Mouse (Mus musculus) heart, embryonic 14.5 days (tissue): ENCODE results near the gene Kcnk7. TPM values are rescaled to one million over a fixed set of nuclear protein-coding genes. Genes with fewer than 3 reads are reported as not detected.

Experiments
- ATAC-seq: fragments of 200-750 bp; cut with Nextera tagmentation; 2 replicates; pipeline ENCODE4 v1.8.0; 2017; ENCODE audit warnings: low read depth, moderate TSS enrichment; ENCODE audit not compliant: insufficient number of reproducible peaks, insufficient read depth, low FRiP score
- H3K27ac ChIP-seq, 2 experiments: fragments of 200-500 bp in 1 of 2; fragments of 300-500 bp in 1 of 2; sonication (generic) in 1 of 2; replicated peaks in 1 of 2; 2 replicates each; pipeline ENCODE4 v1.5.1; 2012 to 2014; ENCODE audit warnings: low read depth in 2 of 2, low read length in 2 of 2, control low read depth in 1 of 2, mild to moderate bottlenecking in 1 of 2, mixed read lengths in 1 of 2; ENCODE audit not compliant: control insufficient read depth in 1 of 2, insufficient read depth in 1 of 2
- H3K27me3 ChIP-seq: fragments of 300-500 bp; sonication (generic); 2 replicates; pipeline ENCODE4 v1.6.1; 2014; ENCODE audit warnings: mild to moderate bottlenecking, low read length, control low read depth; ENCODE audit not compliant: control insufficient read depth, insufficient read depth
- H3K36me3 ChIP-seq: fragments of 300-500 bp; sonication (generic); 2 replicates; pipeline ENCODE4 v1.6.1; 2014; ENCODE audit warnings: mild to moderate bottlenecking, control low read depth, low read length, mixed read lengths; ENCODE audit not compliant: control insufficient read depth, insufficient read depth
- H3K4me1 ChIP-seq, 2 experiments: fragments of 200-500 bp in 1 of 2; fragments of 300-500 bp in 1 of 2; sonication (generic) in 1 of 2; 2 replicates each; pipeline ENCODE4 v1.6.1; 2012 to 2014; ENCODE audit warnings: low read length in 2 of 2, control low read depth in 1 of 2, mixed read lengths in 1 of 2; ENCODE audit not compliant: control insufficient read depth in 2 of 2, insufficient read depth in 2 of 2
- H3K4me2 ChIP-seq: fragments of 300-500 bp; sonication (generic); 2 replicates; pipeline ENCODE4 v1.6.1; 2014; ENCODE audit warnings: mild to moderate bottlenecking, low read length
- H3K4me3 ChIP-seq, 2 experiments: fragments of 200-500 bp in 1 of 2; fragments of 300-500 bp in 1 of 2; sonication (generic) in 1 of 2; 2 replicates each; pipeline ENCODE4 v1.5.1; 2012 to 2014; ENCODE audit warnings: low read length in 2 of 2, mild to moderate bottlenecking in 2 of 2, control low read depth in 1 of 2, low read depth in 1 of 2, moderate library complexity in 1 of 2; ENCODE audit not compliant: control insufficient read depth in 1 of 2, insufficient read depth in 1 of 2
- H3K9ac ChIP-seq: fragments of 300-500 bp; sonication (generic); 2 replicates; pipeline ENCODE4 v1.6.1; 2014; ENCODE audit warnings: mild to moderate bottlenecking, low read length
- H3K9me3 ChIP-seq: fragments of 300-500 bp; sonication (generic); 2 replicates; pipeline ENCODE4 v1.6.1; 2016; ENCODE audit warnings: low read length, control low read depth; ENCODE audit not compliant: control insufficient read depth
- WGBS: fragments of 180-500 bp; shearing (Covaris S2); extraction: QIAGEN DNeasy Blood & Tissue Kit; methylation state at CpG from one replicate; pipeline ENCODE4 v1.1.7; 2014; 5-methylcytosine and 5-hydroxymethylcytosine counted together
- polyA plus RNA-seq: library from polyadenylated mRNA; unstranded; fragments of >200 nt; fragmentation: Nextera tagmentation; extraction: Ambion mirVana; gene quantifications from 2 replicates; pipeline ENCODE4 v1.2.1, GENCODE M21; 2014

Gene Kcnk7
- polyA plus RNA-seq, result 0.26 and 0.27 TPM in 2 replicates

- H3K4me3 ChIP-seq, result no peak within 1 kb of the TSS
- no peaks in the 10 kb centered on the region for H3K27me3 ChIP-seq
- peaks cover 2 to 13% of the 10 kb centered on the region in 2 experiments for H3K4me1 ChIP-seq
- H3K9me3 ChIP-seq, result no peaks in the 10 kb centered on the region
- peak within 1 kb of the TSS in 1 of 2 experiments; percentile 14; a peak in 1 of 4 replicates for H3K27ac ChIP-seq
- WGBS, result 70% methylated on average over 17 of the region's 17 CpGs
- peaks cover 79% of the 10 kb centered on the region for H3K36me3 ChIP-seq
- no peak within 1 kb of the TSS for H3K9ac ChIP-seq
- no peak within 1 kb of the TSS for H3K4me2 ChIP-seq
- ATAC-seq, result no peak
Observed at GRCm38 (mm10) chr19:5704163-5704800, at the start of gene Kcnk7. Gene Kcnk7 (plus strand): TSS chr19:5704367.

- Histone ChIP-seq H3K4me2 (peak overlapping the region; percentile 76), H3K9ac (peak overlapping the region; percentile 62; the same call in 1 of the 2 replicates), H3K27ac (no peak overlapping the region), H3K36me3 (peaks cover 89% of the 10 kb centered on the region), H3K4me1 (peaks cover 6 to 11% of the 10 kb centered on the region in 2 experiments; a peak in 3 of 4 replicates), H3K4me3 (peak overlapping the region; percentile 19 to 40), H3K9me3 (no peaks in the 10 kb centered on the region), H3K27me3 (peaks cover 17% of the 10 kb centered on the region)
- WGBS, result 34% methylated on average over 43 of the region's 43 CpGs
- no peak for ATAC-seq
Observed at GRCm38 (mm10) chr19:5654720-5655298, 49.4 kb upstream of the Kcnk7 start.

- Histone ChIP-seq H3K36me3 (peaks cover 47% of the 10 kb centered on the region), H3K4me1 (peaks cover 10 to 23% of the 10 kb centered on the region in 2 experiments)
Observed at GRCm38 (mm10) chr19:5660942-5661751, 43.0 kb upstream of the Kcnk7 start.

GRCm38 (mm10) chr19:5662310-5662709 lies 41.9 kb upstream of the Kcnk7 start:
- Histone ChIP-seq H3K27me3 (no peaks in the 10 kb centered on the region), H3K9ac (peak overlapping the region; percentile 72), H3K9me3 (no peaks in the 10 kb centered on the region), H3K36me3 (peaks cover 49% of the 10 kb centered on the region), H3K4me2 (peak overlapping the region; percentile 73), H3K4me1 (peaks cover 10 to 23% of the 10 kb centered on the region in 2 experiments), H3K27ac (peak overlapping the region; percentile 87 to 88), H3K4me3 (peak overlapping the region; percentile 60 to 78)
- no peak for ATAC-seq
- 68% methylated on average over 8 of the region's 8 CpGs for WGBS

More at GRCm38 (mm10) chr19:5660942-5661751, 43.0 kb upstream of the Kcnk7 start:
- peak overlapping the region; percentile 12 to 24 for H3K4me3 ChIP-seq
- no peaks in the 10 kb centered on the region for H3K27me3 ChIP-seq
- peak overlapping the region; percentile 34; the same call in 1 of the 2 replicates for H3K9ac ChIP-seq
- peak overlapping the region; percentile 73 for H3K4me2 ChIP-seq
- peak overlapping the region; percentile 52 to 88 for H3K27ac ChIP-seq
- H3K9me3 ChIP-seq, result no peaks in the 10 kb centered on the region
- no peak for ATAC-seq
- 58% methylated on average over 16 of the region's 16 CpGs for WGBS

GRCm38 (mm10) chr19:5662981-5663913 lies 40.9 kb upstream of the Kcnk7 start, which contains the start of gene Sipa1:
Gene Sipa1 (minus strand): TSS chr19:5663707.
- Histone ChIP-seq H3K36me3 (peaks cover 50% of the 10 kb centered on the region), H3K27me3 (no peaks in the 10 kb centered on the region), H3K4me1 (peaks cover 10 to 23% of the 10 kb centered on the region in 2 experiments), H3K9me3 (no peaks in the 10 kb centered on the region), H3K9ac (peak within 1 kb of the TSS; percentile 72), H3K4me3 (peak within 1 kb of the TSS; percentile 60 to 78), H3K27ac (peak within 1 kb of the TSS; percentile 87 to 88), H3K4me2 (peak within 1 kb of the TSS; percentile 73)
- 3% methylated on average over 32 of the region's 32 CpGs for WGBS
- ATAC-seq, result peak; percentile 92

GRCm38 (mm10) chr19:5664669-5665257 lies 39.4 kb upstream of the Kcnk7 start:
- H3K4me3 ChIP-seq, result no peak overlapping the region
- H3K9ac ChIP-seq, result no peak overlapping the region
- ATAC-seq, result no peak
- no peaks in the 10 kb centered on the region for H3K27me3 ChIP-seq
- H3K4me1 ChIP-seq, result peaks cover 10 to 23% of the 10 kb centered on the region in 2 experiments
- H3K9me3 ChIP-seq, result no peaks in the 10 kb centered on the region
- 92% methylated on average over 10 of the region's 10 CpGs for WGBS
- peaks cover 47% of the 10 kb centered on the region for H3K36me3 ChIP-seq
- no peak overlapping the region for H3K4me2 ChIP-seq
- H3K27ac ChIP-seq, result no peak overlapping the region
